Mouse (Mus musculus) heart, adult 2 months (tissue): ENCODE measurements at regions not wholly inside any gene's neighbourhood (a gene's known extent, or its start where the extent isn't known, plus 50 kb on each side); places are given as distances from the start of the nearest gene placed in this dataset.

Source experiments
- DNase-seq, 2 experiments: peaks; one replicate each; pipeline ENCODE4 v3.0.0; 2021
- H3K27ac ChIP-seq: fragments of 200-600 bp; 2 replicates; pipeline ENCODE4 v1.8.1; 2022
- H3K27me3 ChIP-seq: fragments of 200-500 bp; 2 replicates; pipeline ENCODE4 v1.6.1; 2012; ENCODE audit warnings: mild to moderate bottlenecking, low read length, inconsistent platforms, mixed read lengths; ENCODE audit not compliant: control insufficient read depth, insufficient read depth
- H3K36me3 ChIP-seq: fragments of 200-500 bp; 2 replicates; pipeline ENCODE4 v1.6.1; 2012; ENCODE audit warnings: low read length, inconsistent platforms; ENCODE audit not compliant: control insufficient read depth, insufficient read depth
- H3K4me1 ChIP-seq: fragments of 200-500 bp; 2 replicates; pipeline ENCODE4 v1.6.1; 2011; ENCODE audit warnings: low read length; ENCODE audit not compliant: control insufficient read depth, insufficient read depth
- H3K4me3 ChIP-seq: fragments of 200-600 bp; 2 replicates; pipeline ENCODE4 v1.8.1; 2022
- H3K79me2 ChIP-seq: fragments of 200-500 bp; replicated peaks from 2 replicates; pipeline ENCODE4 v1.6.1; 2012; ENCODE audit warnings: mild to moderate bottlenecking, inconsistent platforms, low read length, moderate library complexity, mixed read lengths; ENCODE audit not compliant: control insufficient read depth, insufficient read depth
- H3K9ac ChIP-seq: fragments of 200-500 bp; 2 replicates; pipeline ENCODE4 v1.6.1; 2012; ENCODE audit warnings: low read depth, mild to moderate bottlenecking, control low read depth, inconsistent platforms, low read length, mixed read lengths
- CTCF ChIP-seq: fragments of 200-600 bp; IDR thresholded peaks from 2 replicates; pipeline ENCODE4 v1.8.1; 2022; ENCODE audit warnings: antibody characterized with exemption, mild to moderate bottlenecking, moderate library complexity
- EP300 ChIP-seq: fragments of 200-500 bp; IDR thresholded peaks from 2 replicates; pipeline ENCODE4 v1.6.1; 2011; ENCODE audit warnings: low read depth, low read length, control low read depth; ENCODE audit not compliant: insufficient read depth
- POLR2A ChIP-seq: fragments of 200-500 bp; IDR thresholded peaks from 2 replicates; pipeline ENCODE4 v1.6.1; 2011; ENCODE audit warnings: mild to moderate bottlenecking, low read depth, low read length, control low read depth; ENCODE audit not compliant: insufficient read depth
- WGBS: fragments of 180-500 bp; shearing (Covaris S2); methylation state at CpG from one replicate; pipeline ENCODE4 v1.1.7; 2018; 5-methylcytosine and 5-hydroxymethylcytosine counted together
- intact Hi-C: fragments of 180-260 bp; cut with DNase I; formaldehyde crosslinking; loops from one replicate; pipeline ENCODE4 v1.15.1; 2025

DNA sequence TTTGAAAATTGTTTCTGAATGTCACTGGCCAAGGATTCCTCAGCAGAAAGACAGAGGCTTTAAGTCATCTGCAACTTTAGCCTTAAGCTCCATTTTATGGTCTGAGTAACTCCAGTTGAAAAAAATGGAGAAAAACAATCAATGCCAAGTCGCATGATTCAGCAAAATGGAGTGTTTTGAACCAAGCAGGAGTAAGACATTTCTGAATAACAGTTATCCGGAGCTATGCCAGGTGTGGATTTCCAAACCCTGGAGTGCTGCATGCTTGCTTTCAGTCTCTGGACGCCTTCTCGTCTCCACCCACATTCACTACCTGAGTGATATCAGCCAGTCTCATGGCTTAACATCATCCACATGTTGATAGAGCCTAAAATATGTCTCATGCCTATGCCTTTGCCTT lies 93.7 kb downstream of the Gm10260 start:
- Histone ChIP-seq H3K9ac (no peak overlapping the region), H3K79me2 (no peaks in the 10 kb centered on the region)
- intact Hi-C loops, result no loop called here

DNA sequence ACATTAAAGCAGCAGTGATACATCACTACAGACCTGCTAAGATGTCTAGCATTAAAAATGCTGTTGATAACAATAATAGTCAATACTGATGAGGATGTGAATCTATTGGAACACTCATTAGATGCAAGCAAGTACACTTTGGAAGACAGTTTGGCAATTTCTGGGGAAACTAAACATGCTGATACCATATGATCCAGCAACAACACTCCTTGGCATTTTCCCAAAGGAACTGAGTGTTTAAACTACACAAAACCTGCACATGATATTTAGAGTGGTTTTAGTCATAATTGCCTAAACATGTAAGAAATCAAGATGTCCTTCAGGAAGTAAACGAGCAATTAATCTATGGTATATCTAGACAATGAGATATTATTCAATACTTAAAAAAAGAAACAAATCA lies 95.2 kb downstream of the Gm10260 start:
- Histone ChIP-seq H3K27ac (no peak overlapping the region), H3K9ac (no peak overlapping the region), H3K4me1 (peaks cover 6% of the 10 kb centered on the region), H3K4me3 (no peak overlapping the region), H3K79me2 (no peaks in the 10 kb centered on the region), H3K36me3 (no peaks in the 10 kb centered on the region), H3K27me3 (no peaks in the 10 kb centered on the region)
- DNase-seq, result no peak
- intact Hi-C loops, result no loop called here
- 88% methylated on average over 1 of the region's 1 CpGs for WGBS
- no peak for TF ChIP-seq CTCF
- TF ChIP-seq EP300, result no peak
- TF ChIP-seq POLR2A, result no peak

More for the DNA sequence above, 93.7 kb downstream of the Gm10260 start:
- 77% methylated on average over 4 of the region's 4 CpGs for WGBS
- DNase-seq, result peak in 1 of 2 experiments; percentile 15
- Histone ChIP-seq H3K27me3 (no peaks in the 10 kb centered on the region), H3K4me3 (no peak overlapping the region), H3K4me1 (peaks cover 6% of the 10 kb centered on the region), H3K36me3 (no peaks in the 10 kb centered on the region), H3K27ac (no peak overlapping the region)
- TF ChIP-seq POLR2A (no peak), CTCF (no peak), EP300 (no peak)

DNA sequence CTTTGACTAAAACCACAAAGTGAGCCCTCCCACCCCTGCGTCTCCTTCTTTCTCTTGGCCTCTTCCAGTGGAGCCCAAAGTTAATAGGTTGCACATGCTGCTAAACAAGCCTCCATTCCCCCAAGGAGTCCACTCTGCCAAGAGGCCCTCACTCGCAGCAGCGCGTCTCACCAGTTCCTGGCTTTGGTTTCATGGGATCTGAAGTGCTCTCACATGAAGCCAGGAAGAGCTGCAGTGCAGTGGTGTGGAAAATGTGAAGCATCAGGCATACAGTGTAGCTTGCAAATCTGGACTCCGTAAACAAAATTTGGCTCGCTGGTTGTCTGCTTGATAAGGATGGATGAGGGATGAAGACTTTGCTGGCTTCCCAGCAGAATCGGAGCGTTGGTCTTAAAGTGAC lies 97.7 kb downstream of the Gm10260 start:
- DNase-seq, result peak; percentile 68 to 85
- Histone ChIP-seq H3K79me2 (no peaks in the 10 kb centered on the region), H3K27me3 (no peaks in the 10 kb centered on the region), H3K36me3 (no peaks in the 10 kb centered on the region), H3K27ac (peak overlapping the region; percentile 45; the same call in 1 of the 2 replicates), H3K4me3 (no peak overlapping the region), H3K9ac (no peak overlapping the region), H3K4me1 (peaks cover 4% of the 10 kb centered on the region)
- intact Hi-C loops, result no loop called here
- 52% methylated on average over 8 of the region's 8 CpGs for WGBS
- TF ChIP-seq CTCF (no peak), POLR2A (no peak), EP300 (no peak)

DNA sequence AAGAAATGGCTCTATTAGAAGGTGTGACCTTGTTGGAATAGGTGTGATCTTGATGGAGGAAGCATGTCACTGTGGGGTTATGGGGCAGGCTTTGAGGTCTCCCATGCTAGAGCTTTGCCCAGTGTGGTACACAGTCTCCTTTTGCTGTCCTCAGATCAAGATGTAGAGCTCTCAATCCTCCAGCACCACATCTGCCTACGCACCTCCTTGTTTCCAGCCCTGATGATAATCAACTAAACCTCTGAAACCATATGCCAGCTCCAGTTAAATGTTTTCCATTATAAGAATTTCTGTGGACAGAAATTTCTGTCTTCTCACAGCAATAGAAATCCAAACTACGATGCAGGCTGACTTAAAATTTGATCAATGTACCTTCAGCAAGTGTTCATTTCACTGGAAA lies 103.8 kb downstream of the Gm10260 start:
- Histone ChIP-seq H3K27me3 (no peaks in the 10 kb centered on the region), H3K9ac (no peak overlapping the region), H3K4me1 (no peaks in the 10 kb centered on the region), H3K36me3 (no peaks in the 10 kb centered on the region), H3K27ac (no peak overlapping the region), H3K4me3 (no peak overlapping the region), H3K79me2 (no peaks in the 10 kb centered on the region)
- 94% methylated on average over 2 of the region's 2 CpGs for WGBS
- intact Hi-C loops, result no loop called here
- TF ChIP-seq CTCF (no peak), EP300 (no peak), POLR2A (no peak)
- no peak for DNase-seq

DNA sequence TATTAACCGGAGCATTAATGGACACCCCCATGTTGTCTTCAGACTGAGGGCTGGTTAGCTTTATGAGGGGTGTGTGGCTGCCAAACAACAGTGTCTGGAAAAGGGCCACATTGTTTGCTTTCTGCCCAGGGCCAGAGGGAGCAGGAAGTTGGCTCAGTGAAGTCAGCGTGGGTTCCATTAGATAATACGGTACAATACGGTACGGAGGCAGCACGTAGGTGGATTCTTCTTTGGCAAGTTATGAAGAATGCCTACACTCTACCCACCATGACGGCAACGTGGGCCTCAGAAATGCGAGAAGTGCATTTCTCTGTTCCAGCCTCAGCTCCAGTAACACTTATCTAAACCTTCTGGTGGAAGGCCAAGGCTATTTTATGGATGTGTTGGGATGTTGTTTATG lies 108.2 kb downstream of the Gm10260 start:
- Histone ChIP-seq H3K4me3 (no peak overlapping the region), H3K27ac (no peak overlapping the region), H3K4me1 (no peaks in the 10 kb centered on the region), H3K79me2 (no peaks in the 10 kb centered on the region), H3K9ac (no peak overlapping the region), H3K27me3 (no peaks in the 10 kb centered on the region), H3K36me3 (no peaks in the 10 kb centered on the region)
- WGBS, result 72% methylated on average over 9 of the region's 9 CpGs
- intact Hi-C loops, result no loop called here
- no peak for TF ChIP-seq POLR2A
- no peak for TF ChIP-seq CTCF
- no peak for TF ChIP-seq EP300
- DNase-seq, result no peak

DNA sequence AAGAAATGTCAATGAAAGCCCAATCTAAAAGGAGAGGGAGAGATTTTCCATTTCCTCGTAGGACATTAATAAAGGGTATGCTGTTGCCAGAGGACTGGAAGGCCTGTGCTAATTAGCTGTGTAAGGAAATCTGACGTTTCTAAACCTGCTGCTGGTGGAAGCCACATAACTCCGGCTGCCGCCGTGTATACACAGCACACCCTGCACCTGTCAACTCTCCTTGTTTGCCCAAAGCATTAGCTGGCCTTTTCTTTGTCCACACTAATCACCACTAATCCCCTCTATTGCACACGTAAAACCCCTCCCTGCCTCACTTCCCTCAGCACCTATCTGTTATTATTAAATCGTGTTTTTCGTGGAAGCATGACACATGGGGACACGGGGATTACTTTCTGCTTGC lies 108.7 kb downstream of the Gm10260 start:
- no peak overlapping the region for H3K4me3 ChIP-seq
- DNase-seq, result peak in 1 of 2 experiments; percentile 1
- no peaks in the 10 kb centered on the region for H3K79me2 ChIP-seq
- no peaks in the 10 kb centered on the region for H3K36me3 ChIP-seq
- no peaks in the 10 kb centered on the region for H3K4me1 ChIP-seq
- H3K27me3 ChIP-seq, result no peaks in the 10 kb centered on the region
- intact Hi-C loops, result no loop called here
- H3K27ac ChIP-seq, result no peak overlapping the region
- WGBS, result 82% methylated on average over 9 of the region's 9 CpGs
- no peak overlapping the region for H3K9ac ChIP-seq
- TF ChIP-seq EP300 (no peak), POLR2A (no peak), CTCF (no peak)
